Mouse (Mus musculus): ENCODE measurements around the gene Zcchc24. TPM values are rescaled to one million over a fixed set of nuclear protein-coding genes. Genes with fewer than 3 reads are reported as not detected.

Gene Zcchc24
- polyA plus RNA-seq, 1 experiment from 2014 or later: 29.4 TPM

- 0 out of 2 replicates have a peak overlapping the region, but pooled peaks have one; percentile 11 for H3K27ac ChIP-seq
- H3K4me1 ChIP-seq: no peaks in the 10 kb centered on the region
- ATAC-seq (ENCODE audit: insufficient number of reproducible peaks, insufficient read depth, low FRiP score, low TSS enrichment, low read depth): no peak
- H3K36me3 ChIP-seq: peaks cover 92% of the 10 kb centered on the region
- H3K9ac ChIP-seq: no peak overlapping the region
- no peaks in the 10 kb centered on the region for H3K27me3 ChIP-seq
- H3K4me3 ChIP-seq: no peak overlapping the region
- H3K4me2 ChIP-seq: no peak overlapping the region
- 77% methylated on average over 7 of the region's 7 CpGs for WGBS
- H3K9me3 ChIP-seq: no peaks in the 10 kb centered on the region
These were observed 105.1 kb downstream of the Zcchc24 start for GRCm38 (mm10) chr14:25663649-25664309.

Other genes with a start within 250 kb of the Zcchc24 start
- 31.4 and 34.1 TPM in 2 replicates for gene Ppif, start 74.9 kb downstream of the Zcchc24 start, polyA plus RNA-seq (2015; fragmentation: Nextera tagmentation; extraction: Ambion mirVana)
- gene Anxa11, start 73.1 kb upstream of the Zcchc24 start, polyA plus RNA-seq (2015; fragmentation: Nextera tagmentation; extraction: Ambion mirVana): 15.4 and 15.9 TPM in 2 replicates
- 1.7 TPM in 1 of 2 replicates, not detected in the other for gene Plac9a, start 134.1 kb upstream of the Zcchc24 start, polyA plus RNA-seq (2015; fragmentation: Nextera tagmentation; extraction: Ambion mirVana)
- gene Tmem254a, start 158.6 kb upstream of the Zcchc24 start, polyA plus RNA-seq (2015; fragmentation: Nextera tagmentation; extraction: Ambion mirVana): 2.5 and 3.2 TPM in 2 replicates
- not detected in 2 replicates for gene Cphx1, start 169.3 kb upstream of the Zcchc24 start, polyA plus RNA-seq (2015; fragmentation: Nextera tagmentation; extraction: Ambion mirVana)
- gene Duxbl1, start 209.5 kb upstream of the Zcchc24 start, polyA plus RNA-seq (2015; fragmentation: Nextera tagmentation; extraction: Ambion mirVana): 2.4 and 2.7 TPM in 2 replicates